Mouse (Mus musculus): ENCODE measurements around the gene Phox2b. TPM values are rescaled to one million over a fixed set of nuclear protein-coding genes. Genes with fewer than 3 reads are reported as not detected.

Gene Phox2b
- total RNA-seq (2015), result not detected in 2 replicates
- total RNA-seq (2017), result not detected in 2 replicates

DNA sequence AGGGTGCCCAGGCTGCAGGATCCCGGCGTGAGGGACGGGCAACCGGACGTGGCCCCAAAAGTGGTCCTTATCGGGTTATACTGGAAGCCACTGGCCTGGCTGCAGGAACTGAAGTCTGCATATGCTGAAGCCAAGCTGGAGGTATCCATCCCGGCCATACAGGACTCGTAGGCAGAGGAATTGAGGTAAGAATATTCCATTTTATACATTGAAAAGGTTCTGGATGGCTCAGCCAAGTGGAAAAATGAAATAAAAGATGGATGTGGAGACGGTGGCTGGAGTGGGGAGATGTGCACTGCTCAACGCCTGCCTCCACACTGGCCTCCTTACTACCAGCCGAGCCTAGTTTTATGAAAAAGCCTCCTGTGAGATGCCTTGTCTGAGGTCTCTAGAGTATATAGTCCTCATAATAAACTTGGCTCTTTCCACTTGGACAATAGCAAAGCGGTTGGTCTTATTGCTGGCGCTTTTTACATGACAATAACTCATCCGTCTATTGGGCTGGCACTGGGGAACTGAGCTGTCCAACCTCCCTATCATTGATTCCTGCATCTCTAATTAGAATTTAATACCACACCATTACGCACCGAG, at the start of gene Phox2b:
Gene Phox2b, minus strand, starts transcription at position 569 of the 591 bp plus-strand sequence.
- no peak for ATAC-seq (ENCODE audit: poor library complexity, severe bottlenecking)

DNA sequence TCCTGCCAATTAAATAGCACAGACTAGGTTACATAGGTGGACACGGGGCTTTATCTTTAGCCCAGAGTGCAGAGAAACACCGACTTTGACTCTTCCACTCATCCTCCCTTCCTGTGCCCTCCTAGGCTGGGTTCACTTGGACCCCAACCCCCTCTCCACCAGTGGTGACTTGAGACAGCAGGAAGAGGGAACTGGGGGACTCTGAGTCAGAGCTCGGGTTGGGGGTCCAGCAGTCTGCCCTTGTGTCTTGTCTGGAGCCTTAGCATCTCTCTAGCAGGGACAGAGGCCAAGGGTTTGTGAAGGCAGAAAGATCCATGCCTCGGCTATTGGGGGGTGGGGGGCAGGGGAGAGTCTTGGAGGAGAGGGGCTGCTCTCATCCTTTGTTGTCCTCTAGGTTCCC, 43.5 kb upstream of the Phox2b start:
- ATAC-seq (ENCODE audit: poor library complexity, severe bottlenecking), result no peak

- no peak for ATAC-seq (ENCODE audit: poor library complexity, severe bottlenecking)
Observed at GRCm38 (mm10) chr5:67139052-67140015, 40.2 kb upstream of the Phox2b start.

DNA sequence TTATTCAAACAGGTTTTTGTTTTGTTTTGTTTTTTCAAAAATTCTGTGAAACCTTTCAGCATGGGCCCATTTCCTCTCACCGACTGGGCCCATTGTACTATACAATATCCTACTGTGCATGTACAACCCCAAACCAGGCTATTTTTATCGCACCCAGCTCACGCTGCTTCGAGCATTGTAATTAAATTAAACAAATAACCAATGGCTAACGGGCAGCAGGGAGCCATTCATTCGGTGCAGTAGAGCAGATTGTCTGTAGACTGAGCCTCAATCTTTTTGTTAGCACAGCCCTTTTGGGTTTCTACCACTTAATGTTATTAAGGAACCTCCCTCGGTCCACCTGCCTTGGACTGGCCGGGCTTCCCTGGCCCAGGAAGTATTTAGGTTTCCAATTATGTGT, 39.5 kb upstream of the Phox2b start:
- no peak for ATAC-seq (ENCODE audit: poor library complexity, severe bottlenecking)

GRCm38 (mm10) chr5:67134698-67135097, 35.6 kb upstream of the Phox2b start:
- no peak for ATAC-seq (ENCODE audit: poor library complexity, severe bottlenecking)

DNA sequence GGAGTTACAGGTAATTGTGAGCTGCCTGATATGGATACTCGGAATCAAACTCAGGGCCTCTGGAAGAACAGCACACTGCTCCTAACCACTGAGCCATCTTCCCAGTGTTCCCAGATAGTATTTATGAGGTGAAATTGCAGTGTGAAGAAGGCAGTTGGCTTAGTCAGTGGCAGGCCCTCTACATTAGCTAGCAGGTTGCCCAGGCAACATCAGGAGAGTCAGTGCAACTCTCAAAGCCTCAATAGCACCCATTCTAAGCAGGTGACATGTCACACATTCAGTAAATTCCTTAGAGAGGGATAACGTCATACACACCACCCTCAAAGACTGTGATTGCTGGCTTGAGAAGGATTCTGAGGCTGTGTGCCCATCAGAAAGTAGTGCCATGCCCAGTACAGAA, 32.6 kb upstream of the Phox2b start:
- ATAC-seq (ENCODE audit: poor library complexity, severe bottlenecking), result no peak

- ATAC-seq (ENCODE audit: poor library complexity, severe bottlenecking), result no peak
Observed at GRCm38 (mm10) chr5:67106261-67106660, 7.2 kb upstream of the Phox2b start.

- ATAC-seq (ENCODE audit: poor library complexity, severe bottlenecking), result no peak
Observed at GRCm38 (mm10) chr5:67103016-67103415, 3.9 kb upstream of the Phox2b start.

GRCm38 (mm10) chr5:67101793-67102600, 2.9 kb upstream of the Phox2b start:
- no peak for ATAC-seq (ENCODE audit: poor library complexity, severe bottlenecking)

- no peak for ATAC-seq (ENCODE audit: poor library complexity, severe bottlenecking)
Observed at GRCm38 (mm10) chr5:67101395-67101760, 2.3 kb upstream of the Phox2b start.

GRCm38 (mm10) chr5:67100564-67101394, 1.7 kb upstream of the Phox2b start:
- no peak for ATAC-seq (ENCODE audit: poor library complexity, severe bottlenecking)

DNA sequence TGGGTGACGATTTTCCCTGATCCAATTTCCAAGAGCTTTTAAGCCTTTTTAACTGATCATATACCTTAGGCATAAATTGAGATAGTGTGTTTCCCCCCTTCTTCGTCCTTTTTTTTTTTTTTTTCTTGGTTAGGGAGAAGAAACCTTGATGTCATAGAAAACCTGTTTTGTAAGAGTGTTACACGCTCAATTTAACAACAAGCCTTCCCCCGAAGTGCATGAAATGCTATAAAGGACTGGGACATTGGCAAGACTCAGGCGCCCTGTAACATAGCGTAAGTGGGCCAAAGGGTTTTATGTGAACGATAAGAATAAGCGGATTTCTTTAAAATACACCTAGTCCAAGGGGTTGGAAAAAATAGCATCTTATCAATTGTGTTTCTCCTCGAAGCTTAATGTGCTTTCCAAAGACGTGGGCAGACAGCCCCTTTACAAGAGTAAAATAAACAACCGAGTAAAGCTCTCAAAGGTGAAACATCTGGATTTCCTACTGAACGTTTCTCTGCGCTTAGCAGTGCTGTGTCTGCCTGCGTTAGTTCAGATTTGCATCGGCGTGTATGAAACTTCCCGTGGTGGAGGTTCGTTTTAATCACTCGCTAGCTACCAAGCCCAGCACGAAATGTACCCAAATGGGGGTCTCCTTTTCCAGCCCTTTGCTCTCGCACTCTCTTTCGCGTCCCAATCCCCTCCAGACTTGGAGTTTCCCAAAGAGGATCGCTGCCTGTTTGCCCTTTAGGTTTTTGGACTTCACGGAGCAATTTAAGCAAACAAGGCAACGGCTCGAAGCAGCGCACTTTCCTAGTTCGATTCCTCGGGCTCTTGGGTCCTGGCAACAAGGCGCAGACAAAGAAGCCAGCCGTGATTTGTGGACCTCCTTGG, 531 bp upstream of the Phox2b start:
- no peak for ATAC-seq (ENCODE audit: poor library complexity, severe bottlenecking)

DNA sequence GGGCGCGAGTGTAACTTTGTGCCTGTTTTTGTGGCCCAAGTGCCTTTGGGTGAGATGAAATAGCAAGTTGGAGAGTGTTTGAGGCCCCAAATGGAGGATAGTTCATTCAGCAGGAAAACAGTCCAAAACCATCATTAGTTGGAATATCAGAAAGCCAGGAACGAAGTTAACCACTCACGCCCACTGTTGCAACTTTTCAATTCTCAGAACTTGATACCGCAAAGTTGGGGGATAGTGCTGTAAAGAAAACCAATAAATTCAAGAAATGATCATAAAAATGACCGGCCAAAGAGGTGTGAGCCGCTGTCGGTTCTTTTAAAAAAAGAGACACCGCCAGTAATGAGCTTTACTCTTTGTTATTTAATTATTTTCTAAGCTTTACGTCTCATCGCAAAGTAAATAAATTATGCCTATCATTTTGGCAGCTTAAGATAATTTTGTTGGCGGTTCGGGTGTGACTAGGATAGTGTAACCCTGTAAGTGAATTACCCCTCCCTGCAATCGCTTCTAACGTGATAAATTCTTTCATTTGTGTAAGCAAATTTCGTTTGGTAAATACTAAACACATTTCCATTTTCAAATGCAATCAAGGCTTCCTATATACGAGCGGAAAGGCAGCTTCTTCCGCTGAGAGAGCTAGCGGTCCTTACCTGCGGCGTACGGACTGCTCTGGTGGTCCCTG, 909 bp downstream of the Phox2b start:
- ATAC-seq (ENCODE audit: poor library complexity, severe bottlenecking), result no peak

DNA sequence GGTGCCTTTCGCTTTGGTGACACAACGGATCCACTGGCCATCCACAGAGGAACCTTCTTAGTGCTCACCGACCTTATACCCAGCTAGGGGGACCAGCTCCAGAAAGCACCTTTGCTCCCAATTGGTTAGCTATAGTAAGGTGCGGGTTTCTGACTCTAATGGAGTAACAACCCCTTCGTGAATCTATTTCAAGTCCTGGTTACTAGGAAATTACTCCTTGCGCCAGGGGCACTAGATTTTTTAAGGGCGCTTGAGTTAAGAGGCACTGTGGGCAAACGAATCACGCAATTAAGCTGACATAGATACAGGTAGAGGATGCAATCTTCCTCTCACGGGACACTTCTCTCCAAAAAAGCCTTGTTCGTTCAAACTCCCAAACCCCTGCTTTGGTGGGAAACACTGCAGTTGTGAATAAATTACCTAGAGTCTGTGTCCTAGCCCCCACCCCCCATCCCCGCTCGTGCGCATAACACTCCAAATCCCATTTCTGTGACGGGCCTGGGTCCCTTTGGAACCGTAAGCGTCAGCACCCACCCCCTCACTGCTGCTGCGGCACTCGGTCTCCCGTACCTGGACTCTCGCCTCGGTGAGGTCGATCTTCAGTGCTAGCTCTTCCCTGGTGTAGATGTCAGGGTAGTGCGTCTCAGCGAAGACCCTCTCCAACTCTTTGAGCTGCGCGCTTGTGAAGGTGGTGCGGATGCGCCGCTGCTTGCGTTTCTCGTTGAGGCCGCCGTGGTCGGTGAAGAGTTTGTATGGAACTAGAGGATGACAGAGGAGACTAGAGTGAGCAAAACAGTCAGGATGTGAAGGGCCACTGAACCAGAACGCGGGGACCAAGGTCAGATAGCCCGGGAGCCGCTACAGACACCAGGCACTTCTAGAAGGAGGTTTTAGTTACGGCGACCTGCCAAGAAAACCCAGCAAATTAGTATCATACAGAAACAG, 1.7 kb downstream of the Phox2b start:
- no peak for ATAC-seq (ENCODE audit: poor library complexity, severe bottlenecking)

DNA sequence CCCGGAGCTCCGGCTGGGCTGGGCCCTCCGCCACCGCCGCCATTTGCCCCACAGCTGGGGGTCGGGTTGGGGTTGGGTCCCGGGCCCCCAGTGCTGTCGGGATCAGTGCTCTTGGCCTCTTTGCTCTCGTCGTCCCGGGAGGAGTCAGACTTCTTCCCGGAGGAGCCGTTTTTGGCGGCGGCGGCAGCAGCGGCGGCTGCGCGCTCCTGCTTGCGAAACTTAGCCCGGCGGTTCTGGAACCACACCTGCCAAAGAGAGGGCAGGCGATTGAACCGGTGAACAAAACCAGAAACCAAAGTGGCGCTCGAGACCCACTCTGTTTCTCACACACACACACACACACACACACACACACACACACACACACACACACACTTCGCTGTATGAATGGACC, 2.7 kb downstream of the Phox2b start:
- no peak for ATAC-seq (ENCODE audit: poor library complexity, severe bottlenecking)

DNA sequence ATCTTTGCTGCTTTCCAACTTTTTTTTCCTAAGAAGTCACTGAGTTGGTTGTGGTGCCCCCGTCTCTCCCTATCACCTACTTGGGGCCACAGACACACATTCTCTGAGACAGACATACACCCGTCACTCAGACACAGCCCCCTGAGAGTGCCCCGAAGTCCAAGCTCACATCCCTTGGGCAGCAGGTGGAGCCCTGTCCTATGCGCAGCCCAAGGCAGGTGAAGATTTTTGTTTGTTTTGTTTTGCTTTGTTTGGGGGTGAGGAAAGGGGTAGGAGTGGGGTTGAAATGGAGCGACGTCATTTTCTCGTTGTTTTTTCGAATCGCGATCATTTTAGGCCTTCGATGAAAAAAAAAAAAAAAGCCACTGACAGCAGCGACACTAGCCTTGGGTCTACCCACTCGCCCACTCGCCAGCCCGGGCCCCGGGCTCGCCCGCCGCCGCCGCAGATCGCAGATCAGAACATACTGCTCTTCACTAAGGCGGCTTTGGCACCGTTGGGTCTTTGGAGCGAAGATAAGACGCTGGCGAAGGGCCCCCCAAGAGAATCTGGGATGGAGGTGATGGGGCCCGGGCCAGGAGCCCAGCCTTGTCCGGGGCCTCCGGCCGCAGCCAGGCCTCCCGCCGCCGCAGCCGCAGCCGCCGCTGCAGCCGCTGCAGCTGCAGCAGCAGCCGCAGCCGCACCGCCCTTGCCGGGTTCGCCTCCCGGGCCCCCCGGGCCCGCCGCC, 3.3 kb downstream of the Phox2b start:
- no peak for ATAC-seq (ENCODE audit: poor library complexity, severe bottlenecking)

DNA sequence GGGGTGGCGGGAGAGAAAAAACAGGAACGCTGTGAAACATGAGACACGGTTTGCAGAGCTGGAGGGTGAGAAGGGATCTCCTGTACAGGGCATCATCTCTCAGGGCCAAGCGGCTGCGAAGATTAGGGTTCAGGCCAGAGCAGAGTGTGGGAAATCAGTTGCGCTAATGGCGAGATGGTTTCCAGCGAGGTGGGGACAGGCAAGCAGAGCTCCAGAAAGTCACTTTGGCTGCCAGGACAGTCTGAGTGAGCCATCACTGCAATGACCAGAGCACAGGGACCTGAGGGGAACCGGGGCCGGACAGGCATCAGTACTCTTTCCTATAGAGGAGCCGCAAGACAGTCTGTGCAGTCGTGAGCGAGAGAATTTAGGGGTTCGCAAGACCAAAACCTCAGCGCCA, 3.9 kb downstream of the Phox2b start:
- ATAC-seq (ENCODE audit: poor library complexity, severe bottlenecking), result no peak

Measured in megakaryocyte, adult 5-6 weeks (primary cell).